Mouse (Mus musculus): Measurements from ENCODE around the gene Mvb12b. TPM values are rescaled to one million over a fixed set of nuclear protein-coding genes. Genes with fewer than 3 reads are reported as not detected.

The Mvb12b gene
- polyA plus RNA-seq, 1 experiment from 2014 or later = 78.1 TPM

GRCm38 (mm10) chr2:33893151-33893550, 5.4 kb upstream of the Mvb12b start:
- Histone ChIP-seq H3K27me3 (replicated peaks; ENCODE audit: control insufficient read depth, insufficient read depth, low read length) (no peaks in the 10 kb centered on the region), H3K4me1 (replicated peaks; ENCODE audit: control insufficient read depth, insufficient read depth, low read length) (peaks cover 8% of the 10 kb centered on the region), H3K4me3 (replicated peaks; ENCODE audit: low read length) (no peak overlapping the region), H3K27ac (ENCODE audit: low read length) (no peak overlapping the region), H3K4me2 (ENCODE audit: low read length) (no peak overlapping the region), H3K9ac (replicated peaks; ENCODE audit: low read depth, low read length) (no peak overlapping the region), H3K9me3 (ENCODE audit: control insufficient read depth, low read length) (no peaks in the 10 kb centered on the region), H3K36me3 (ENCODE audit: control insufficient read depth, insufficient read depth) (no peaks in the 10 kb centered on the region)
- WGBS = 87% methylated on average over 3 of the region's 3 CpGs
- ATAC-seq = no peak

GRCm38 (mm10) chr2:33892354-33892753, 4.6 kb upstream of the Mvb12b start:
- Histone ChIP-seq H3K4me3 (replicated peaks; ENCODE audit: low read length) (no peak overlapping the region), H3K9me3 (ENCODE audit: control insufficient read depth, low read length) (no peaks in the 10 kb centered on the region), H3K4me1 (replicated peaks; ENCODE audit: control insufficient read depth, insufficient read depth, low read length) (peaks cover 13% of the 10 kb centered on the region), H3K27me3 (replicated peaks; ENCODE audit: control insufficient read depth, insufficient read depth, low read length) (no peaks in the 10 kb centered on the region), H3K9ac (replicated peaks; ENCODE audit: low read depth, low read length) (no peak overlapping the region), H3K4me2 (ENCODE audit: low read length) (peak overlapping the region; percentile 24; the same call in 1 of the 2 replicates), H3K36me3 (ENCODE audit: control insufficient read depth, insufficient read depth) (no peaks in the 10 kb centered on the region), H3K27ac (ENCODE audit: low read length) (peak overlapping the region; percentile 65)
- WGBS = 69% methylated on average over 7 of the region's 7 CpGs
- ATAC-seq = peak; percentile 38

DNA sequence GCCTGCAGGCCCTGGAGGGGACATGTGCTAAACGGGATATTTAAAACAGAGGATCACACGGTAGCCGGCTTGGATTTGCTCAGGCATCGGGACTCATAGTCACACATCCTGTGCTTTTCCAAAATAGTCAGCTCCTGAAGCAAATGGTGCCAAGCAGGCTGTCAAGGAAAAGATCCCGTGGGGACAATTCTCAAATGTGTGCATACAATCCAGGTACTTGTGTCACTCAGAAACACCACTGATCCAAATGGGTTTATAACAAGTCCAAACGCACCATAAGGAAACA, 297 bp upstream of the Mvb12b start:
- Histone ChIP-seq H3K9ac (replicated peaks; ENCODE audit: low read depth, low read length) (peak overlapping the region; percentile 98), H3K27me3 (replicated peaks; ENCODE audit: control insufficient read depth, insufficient read depth, low read length) (no peaks in the 10 kb centered on the region), H3K36me3 (ENCODE audit: control insufficient read depth, insufficient read depth) (no peaks in the 10 kb centered on the region), H3K4me3 (replicated peaks; ENCODE audit: low read length) (peak overlapping the region; percentile 72; the same call in 1 of the 2 replicates), H3K4me1 (replicated peaks; ENCODE audit: control insufficient read depth, insufficient read depth, low read length) (peaks cover 35% of the 10 kb centered on the region), H3K27ac (ENCODE audit: low read length) (peak overlapping the region; percentile 92), H3K9me3 (ENCODE audit: control insufficient read depth, low read length) (no peaks in the 10 kb centered on the region), H3K4me2 (ENCODE audit: low read length) (peak overlapping the region; percentile 90)
- WGBS = 40% methylated on average over 6 of the region's 6 CpGs
- ATAC-seq = no peak

GRCm38 (mm10) chr2:33886386-33887327, 1.1 kb downstream of the Mvb12b start:
- Histone ChIP-seq H3K36me3 (ENCODE audit: control insufficient read depth, insufficient read depth) (no peaks in the 10 kb centered on the region), H3K4me2 (ENCODE audit: low read length) (peak overlapping the region; percentile 90), H3K4me3 (replicated peaks; ENCODE audit: low read length) (peak overlapping the region; percentile 72), H3K4me1 (replicated peaks; ENCODE audit: control insufficient read depth, insufficient read depth, low read length) (peaks cover 32% of the 10 kb centered on the region), H3K27ac (ENCODE audit: low read length) (peak overlapping the region; percentile 92), H3K9me3 (ENCODE audit: control insufficient read depth, low read length) (no peaks in the 10 kb centered on the region), H3K27me3 (replicated peaks; ENCODE audit: control insufficient read depth, insufficient read depth, low read length) (no peaks in the 10 kb centered on the region), H3K9ac (replicated peaks; ENCODE audit: low read depth, low read length) (peak overlapping the region; percentile 98)
- ATAC-seq = peak; percentile 62
- 1% methylated on average over 48 of the region's 51 CpGs for WGBS

DNA sequence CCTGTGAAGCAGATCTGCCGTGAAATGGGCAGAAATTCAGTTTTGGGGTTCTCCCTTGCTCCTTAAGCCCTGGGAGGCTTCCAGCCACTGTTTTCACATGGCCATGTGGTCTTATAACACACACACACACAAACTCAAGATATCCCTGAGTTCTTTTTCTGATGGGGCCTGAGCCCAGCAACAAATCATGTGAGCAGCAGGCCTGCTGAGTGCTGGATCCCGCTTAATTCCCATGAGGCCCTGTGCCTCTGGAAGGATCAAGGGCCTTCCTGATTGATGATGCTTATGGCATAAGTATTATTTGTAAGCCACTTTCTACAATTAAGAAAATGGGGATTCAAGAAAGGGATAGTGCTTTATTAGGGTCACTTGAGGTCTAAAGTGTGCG, 2.5 kb downstream of the Mvb12b start:
- H3K9me3 ChIP-seq (ENCODE audit: control insufficient read depth, low read length) = no peaks in the 10 kb centered on the region
- ATAC-seq = no peak
- WGBS = 90% methylated on average over 3 of the region's 3 CpGs
- H3K4me2 ChIP-seq (ENCODE audit: low read length) = peak overlapping the region; percentile 90
- 0 out of 2 replicates have a peak overlapping the region, but pooled peaks have one; percentile 2 for H3K27ac ChIP-seq (ENCODE audit: low read length)
- H3K4me1 ChIP-seq (replicated peaks; ENCODE audit: control insufficient read depth, insufficient read depth, low read length) = peaks cover 37% of the 10 kb centered on the region
- H3K36me3 ChIP-seq (ENCODE audit: control insufficient read depth, insufficient read depth) = no peaks in the 10 kb centered on the region
- H3K4me3 ChIP-seq (replicated peaks; ENCODE audit: low read length) = peak overlapping the region; percentile 1
- H3K9ac ChIP-seq (replicated peaks; ENCODE audit: low read depth, low read length) = peak overlapping the region; percentile 38
- H3K27me3 ChIP-seq (replicated peaks; ENCODE audit: control insufficient read depth, insufficient read depth, low read length) = no peaks in the 10 kb centered on the region

- 0 out of 2 replicates have a peak overlapping the region, but pooled peaks have one; percentile 2 for H3K27ac ChIP-seq (ENCODE audit: low read length)
- ATAC-seq = no peak
- no peak overlapping the region; the same call in 1 of the 2 replicates for H3K4me3 ChIP-seq (replicated peaks; ENCODE audit: low read length)
- peak overlapping the region; percentile 38 for H3K9ac ChIP-seq (replicated peaks; ENCODE audit: low read depth, low read length)
- 82% methylated on average over 7 of the region's 7 CpGs for WGBS
- no peaks in the 10 kb centered on the region for H3K9me3 ChIP-seq (ENCODE audit: control insufficient read depth, low read length)
- peak overlapping the region; percentile 90 for H3K4me2 ChIP-seq (ENCODE audit: low read length)
- H3K36me3 ChIP-seq (ENCODE audit: control insufficient read depth, insufficient read depth) = no peaks in the 10 kb centered on the region
- H3K27me3 ChIP-seq (replicated peaks; ENCODE audit: control insufficient read depth, insufficient read depth, low read length) = no peaks in the 10 kb centered on the region
- peaks cover 37% of the 10 kb centered on the region for H3K4me1 ChIP-seq (replicated peaks; ENCODE audit: control insufficient read depth, insufficient read depth, low read length)
Measured at GRCm38 (mm10) chr2:33884623-33885263, 3.0 kb downstream of the Mvb12b start.

DNA sequence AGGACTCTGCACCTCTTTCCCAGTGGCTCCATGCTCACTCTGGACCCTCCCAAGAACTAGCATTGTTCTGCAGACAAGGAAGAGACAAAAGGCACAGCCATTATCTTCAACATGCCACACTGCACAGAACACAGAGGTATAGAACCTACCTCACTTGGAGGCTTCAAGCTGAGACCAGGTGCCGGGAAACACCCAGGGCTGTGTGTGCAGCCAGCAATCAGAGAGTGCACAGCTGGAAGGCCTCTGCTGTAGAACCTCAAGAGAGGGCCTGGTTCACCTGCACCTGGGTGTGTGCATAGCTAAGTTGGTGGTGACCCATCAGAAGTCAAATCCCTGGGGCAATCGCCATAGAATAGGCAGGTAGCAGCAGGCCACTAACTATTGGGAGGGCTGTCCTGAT, 8.5 kb downstream of the Mvb12b start:
- WGBS = 68% methylated on average over 2 of the region's 2 CpGs
- Histone ChIP-seq H3K4me3 (replicated peaks; ENCODE audit: low read length) (no peak overlapping the region), H3K27me3 (replicated peaks; ENCODE audit: control insufficient read depth, insufficient read depth, low read length) (no peaks in the 10 kb centered on the region), H3K9ac (replicated peaks; ENCODE audit: low read depth, low read length) (no peak overlapping the region), H3K4me2 (ENCODE audit: low read length) (no peak overlapping the region), H3K36me3 (ENCODE audit: control insufficient read depth, insufficient read depth) (no peaks in the 10 kb centered on the region), H3K4me1 (replicated peaks; ENCODE audit: control insufficient read depth, insufficient read depth, low read length) (peaks cover 55% of the 10 kb centered on the region), H3K27ac (ENCODE audit: low read length) (no peak overlapping the region), H3K9me3 (ENCODE audit: control insufficient read depth, low read length) (no peaks in the 10 kb centered on the region)
- no peak for ATAC-seq

DNA sequence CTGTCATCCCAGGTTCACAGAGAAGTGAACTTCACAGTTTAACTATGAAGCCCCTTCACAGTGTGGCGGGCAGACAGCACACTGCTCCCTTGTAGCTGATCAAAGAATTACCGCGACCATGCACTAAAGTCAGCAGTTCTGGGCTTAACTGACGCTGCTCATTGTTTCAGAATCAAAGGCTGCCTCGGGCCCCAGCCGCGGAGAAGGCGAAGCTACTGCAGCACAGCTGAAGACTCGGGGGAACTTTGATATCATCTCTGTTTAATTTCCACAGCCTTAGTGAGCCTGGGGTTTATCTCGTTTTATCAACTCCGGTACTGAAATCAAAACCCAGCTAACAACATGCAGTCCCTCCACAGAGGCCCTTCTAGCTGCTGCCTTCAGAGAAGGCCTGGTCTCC, 9.3 kb downstream of the Mvb12b start:
- Histone ChIP-seq H3K9me3 (ENCODE audit: control insufficient read depth, low read length) (no peaks in the 10 kb centered on the region), H3K36me3 (ENCODE audit: control insufficient read depth, insufficient read depth) (0 out of 2 replicates have a peak, but pooled peaks cover 3% of the 10 kb centered on the region), H3K27me3 (replicated peaks; ENCODE audit: control insufficient read depth, insufficient read depth, low read length) (no peaks in the 10 kb centered on the region), H3K4me2 (ENCODE audit: low read length) (no peak overlapping the region), H3K27ac (ENCODE audit: low read length) (peak overlapping the region; percentile 45), H3K9ac (replicated peaks; ENCODE audit: low read depth, low read length) (0 out of 2 replicates have a peak overlapping the region, but pooled peaks have one; percentile 7), H3K4me1 (replicated peaks; ENCODE audit: control insufficient read depth, insufficient read depth, low read length) (peaks cover 55% of the 10 kb centered on the region), H3K4me3 (replicated peaks; ENCODE audit: low read length) (no peak overlapping the region)
- 8% methylated on average over 11 of the region's 11 CpGs for WGBS
- ATAC-seq = no peak

DNA sequence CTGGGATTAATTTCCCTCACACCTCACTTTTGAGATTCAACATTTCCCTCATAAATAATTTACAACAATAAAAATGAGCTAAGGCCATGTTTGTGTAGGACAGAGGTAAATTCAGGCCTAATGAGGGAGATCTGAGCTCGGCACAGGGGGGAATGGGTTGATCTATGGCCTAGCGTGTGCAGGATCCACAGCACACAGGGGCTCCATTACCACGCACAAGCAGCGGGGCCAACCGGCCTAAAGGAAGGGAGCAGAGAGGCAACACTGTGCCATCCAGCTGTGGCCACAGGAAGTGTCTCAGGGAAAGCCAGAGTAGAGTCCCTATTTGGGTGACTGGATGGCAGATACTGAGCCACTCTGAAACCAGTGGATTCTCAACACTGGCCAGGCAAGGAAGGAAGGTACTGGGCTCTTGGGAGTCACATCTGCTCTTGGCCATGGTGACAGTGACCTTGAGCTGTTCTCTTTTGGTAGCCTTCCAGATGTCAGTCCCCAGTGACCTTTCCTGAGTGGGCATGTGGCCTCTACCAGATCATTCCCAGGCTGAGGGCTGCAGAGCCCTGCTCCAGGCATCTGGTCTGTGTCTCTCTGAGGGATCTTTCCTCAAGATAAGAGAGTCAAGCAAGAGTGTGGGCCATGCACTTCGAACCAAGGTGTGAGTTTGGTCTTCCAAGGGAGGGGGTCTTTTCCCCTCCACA, 9.9 kb downstream of the Mvb12b start:
- 80% methylated on average over 6 of the region's 6 CpGs for WGBS
- Histone ChIP-seq H3K27ac (ENCODE audit: low read length) (peak overlapping the region; percentile 97), H3K9ac (replicated peaks; ENCODE audit: low read depth, low read length) (no peak overlapping the region), H3K4me2 (ENCODE audit: low read length) (no peak overlapping the region), H3K36me3 (ENCODE audit: control insufficient read depth, insufficient read depth) (peaks cover 9% of the 10 kb centered on the region), H3K9me3 (ENCODE audit: control insufficient read depth, low read length) (no peaks in the 10 kb centered on the region), H3K4me3 (replicated peaks; ENCODE audit: low read length) (no peak overlapping the region), H3K27me3 (replicated peaks; ENCODE audit: control insufficient read depth, insufficient read depth, low read length) (no peaks in the 10 kb centered on the region), H3K4me1 (replicated peaks; ENCODE audit: control insufficient read depth, insufficient read depth, low read length) (peaks cover 55% of the 10 kb centered on the region)
- ATAC-seq = no peak
